Mouse (Mus musculus) left cerebral cortex, adult 2 months (tissue): Measurements from ENCODE around the gene Caprin2. TPM values are rescaled to one million over a fixed set of nuclear protein-coding genes. Genes with fewer than 3 reads are reported as not detected.
"Not testable (repeated sequence)": the region's sequence is repeated elsewhere in the genome, so short reads cannot be mapped to it uniquely, and the experiment has no call there.

Source experiments
- DNase-seq, 2 experiments: peaks; one replicate each; pipeline ENCODE4 v3.0.0; 2021 to 2022; ENCODE audit warnings: low spot score in 2 of 2, mixed read lengths in 1 of 2; ENCODE audit errors: extremely low spot score in 1 of 2
- H3K27ac ChIP-seq: fragments of 200-600 bp; 2 replicates; pipeline ENCODE4 v1.8.1; 2022
- H3K4me3 ChIP-seq: fragments of 200-600 bp; 2 replicates; pipeline ENCODE4 v1.8.1; 2022
- CTCF ChIP-seq: fragments of 200-600 bp; IDR thresholded peaks from 2 replicates; pipeline ENCODE4 v1.8.1; 2022; ENCODE audit warnings: antibody characterized with exemption, mild to moderate bottlenecking, moderate library complexity
- intact Hi-C: fragments of 180-260 bp; cut with DNase I; formaldehyde crosslinking; loops from one replicate; pipeline ENCODE4 v1.15.1; 2025
- total RNA-seq, 2 experiments: library from RNA; stranded (reverse); gene quantifications; 2 replicates each; pipeline ENCODE4 v1.2.3; 2021

The Caprin2 gene
- total RNA-seq, 2 experiments from 2014 or later, result 7.7 to 8.0 TPM

- no peak overlapping the region for H3K27ac ChIP-seq
- no peak overlapping the region for H3K4me3 ChIP-seq
- no peak for DNase-seq
- peak; percentile 49 for TF ChIP-seq CTCF
- intact Hi-C loops, result no loop called here
Observed at GRCm38 (mm10) chr6:148916817-148917216, 20.8 kb upstream of the Caprin2 start.

GRCm38 (mm10) chr6:148913938-148914337, 17.9 kb upstream of the Caprin2 start:
- H3K27ac ChIP-seq, result no peak overlapping the region
- peak; percentile 77 for TF ChIP-seq CTCF
- DNase-seq, result peak; percentile 28 to 35
- no peak overlapping the region for H3K4me3 ChIP-seq
- intact Hi-C loops, result loop anchor here (5.0 kb wide), 1 partner anchor 697 kb away; no protein-coding TSS in a partner anchor

GRCm38 (mm10) chr6:148911906-148912305, 15.9 kb upstream of the Caprin2 start:
- H3K27ac ChIP-seq, DNase-seq, H3K4me3 ChIP-seq: not testable (repeated sequence)
- intact Hi-C loops, result loop anchor here (5.0 kb wide), 1 partner anchor 695 kb away; no protein-coding TSS in a partner anchor

GRCm38 (mm10) chr6:148906958-148907357, 10.9 kb upstream of the Caprin2 start:
- Histone ChIP-seq H3K27ac (no peak overlapping the region), H3K4me3 (no peak overlapping the region)
- DNase-seq, result no peak
- intact Hi-C loops, result no loop called here
- TF ChIP-seq CTCF, result no peak

- no peak overlapping the region for H3K4me3 ChIP-seq
- H3K27ac ChIP-seq, result no peak overlapping the region
- no peak for DNase-seq
- no peak for TF ChIP-seq CTCF
- intact Hi-C loops, result no loop called here
Observed at GRCm38 (mm10) chr6:148902728-148903127, 6.7 kb upstream of the Caprin2 start.

- Histone ChIP-seq H3K4me3 (peak overlapping the region; percentile 77), H3K27ac (peak overlapping the region; percentile 87)
- intact Hi-C loops, result loop anchor here (1.0 kb wide), 1 partner anchor 65 kb away; the partner anchor contains the start of gene Ipo8
- no peak for TF ChIP-seq CTCF
- DNase-seq, result no peak
Observed at GRCm38 (mm10) chr6:148896507-148896851, 442 bp upstream of the Caprin2 start.

GRCm38 (mm10) chr6:148894888-148895772, 907 bp downstream of the Caprin2 start:
- H3K27ac ChIP-seq, result peak overlapping the region; percentile 51
- intact Hi-C loops, result no loop called here
- peak overlapping the region; percentile 77 for H3K4me3 ChIP-seq
- DNase-seq, result peak; percentile 13
- no peak; the same call in none of the 2 replicates for TF ChIP-seq CTCF

GRCm38 (mm10) chr6:148873911-148874310, 22.1 kb downstream of the Caprin2 start:
- TF ChIP-seq CTCF, result no peak
- H3K4me3 ChIP-seq, result no peak overlapping the region
- intact Hi-C loops, result no loop called here
- H3K27ac ChIP-seq, result no peak overlapping the region
- DNase-seq, result no peak

- intact Hi-C loops, result no loop called here
- Histone ChIP-seq H3K27ac (no peak overlapping the region), H3K4me3 (no peak overlapping the region)
- TF ChIP-seq CTCF, result no peak
- no peak for DNase-seq
Observed at GRCm38 (mm10) chr6:148845629-148846028, 50.4 kb downstream of the Caprin2 start.

- TF ChIP-seq CTCF, result no peak
- no peak overlapping the region for H3K4me3 ChIP-seq
- DNase-seq, result no peak
- intact Hi-C loops, result no loop called here
- no peak overlapping the region for H3K27ac ChIP-seq
Observed at GRCm38 (mm10) chr6:148841760-148842159, 54.3 kb downstream of the Caprin2 start.

- no peak overlapping the region for H3K4me3 ChIP-seq
- TF ChIP-seq CTCF, result no peak
- no peak for DNase-seq
- intact Hi-C loops, result no loop called here
- no peak overlapping the region for H3K27ac ChIP-seq
Observed at GRCm38 (mm10) chr6:148838460-148838859, 57.6 kb downstream of the Caprin2 start.

- H3K4me3 ChIP-seq, result peak overlapping the region; percentile 97
- no peak for DNase-seq
- intact Hi-C loops, result loop anchor here (1.0 to 5.0 kb wide), 3 partner anchors 65 to 619 kb away; partner anchors contain the start of genes Caprin2, Dennd5b and Ergic2
- TF ChIP-seq CTCF, result no peak
- 0 out of 2 replicates have a peak overlapping the region, but pooled peaks have one; percentile 38 for H3K27ac ChIP-seq
Observed at GRCm38 (mm10) chr6:148831728-148832121, 64.3 kb downstream of the Caprin2 start.
